Mouse (Mus musculus): ENCODE data around the gene Peg3.
"Not testable (repeated sequence)": the region's sequence is repeated elsewhere in the genome, so short reads cannot be mapped to it uniquely, and the experiment has no call there.

Gene Peg3

GRCm38 (mm10) chr7:6730241-6730640 lies at the start of gene Peg3, which contains the start of gene Usp29:
Gene Peg3 (minus strand): TSS chr7:6730431.
Gene Usp29 (plus strand): TSS chr7:6730578.
- DNase-seq (ENCODE audit: low read depth, low spot score), result no peak

DNA sequence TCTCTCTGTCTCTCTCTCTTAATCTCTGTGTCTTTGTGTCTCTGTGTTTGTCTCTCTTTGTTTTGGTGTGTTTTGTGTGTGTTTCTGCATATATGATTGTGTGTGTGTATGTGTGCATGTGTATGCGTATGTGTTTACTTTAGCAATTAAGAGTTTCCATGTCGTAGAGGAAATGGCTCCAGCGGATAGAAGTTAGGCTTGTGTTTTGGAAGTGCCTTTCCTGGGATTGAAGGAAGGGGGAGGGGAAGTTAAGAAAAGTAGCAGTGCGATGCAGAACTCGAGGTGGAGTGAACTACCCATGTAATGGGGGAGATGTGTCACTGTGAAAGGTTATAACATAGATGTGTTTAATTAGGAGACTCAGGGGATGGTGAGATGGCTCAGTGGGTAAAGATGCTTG lies 48.9 kb upstream of the Peg3 start:
- no peak for DNase-seq (ENCODE audit: low read depth, low spot score)

GRCm38 (mm10) chr7:6777689-6778088 lies 47.5 kb upstream of the Peg3 start:
- no peak for DNase-seq (ENCODE audit: low read depth, low spot score)

DNA sequence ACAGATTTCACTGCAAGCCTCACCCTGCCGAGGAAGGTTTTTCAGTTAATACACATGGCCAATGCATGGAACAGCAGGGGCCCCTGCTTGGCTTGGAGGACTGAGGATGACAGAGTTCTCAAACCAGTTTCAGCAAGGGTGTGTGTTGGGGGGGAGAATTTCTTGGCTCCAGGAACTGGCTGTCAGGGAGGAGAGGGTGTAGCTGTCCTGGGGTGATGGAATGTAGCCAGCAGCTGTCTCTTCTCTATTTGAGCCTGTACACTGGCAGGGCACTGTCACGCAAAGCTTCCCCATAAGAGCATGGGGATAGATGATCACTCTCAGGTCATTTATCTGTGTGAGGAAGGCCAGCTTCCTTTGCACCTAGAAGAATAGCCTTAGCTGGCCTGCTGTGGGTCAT lies 46.9 kb upstream of the Peg3 start:
- DNase-seq (ENCODE audit: low read depth, low spot score), result no peak

- DNase-seq (ENCODE audit: low read depth, low spot score), result no peak
These were observed 46.3 kb upstream of the Peg3 start for GRCm38 (mm10) chr7:6776314-6777059.

GRCm38 (mm10) chr7:6773865-6774413 lies 43.7 kb upstream of the Peg3 start:
- DNase-seq (ENCODE audit: low read depth, low spot score), result not testable (repeated sequence)

- DNase-seq (ENCODE audit: low read depth, low spot score), result no peak
These were observed 40.1 kb upstream of the Peg3 start for GRCm38 (mm10) chr7:6770286-6770685.

- DNase-seq (ENCODE audit: low read depth, low spot score), result no peak
These were observed 35.0 kb upstream of the Peg3 start for GRCm38 (mm10) chr7:6765240-6765639.

DNA sequence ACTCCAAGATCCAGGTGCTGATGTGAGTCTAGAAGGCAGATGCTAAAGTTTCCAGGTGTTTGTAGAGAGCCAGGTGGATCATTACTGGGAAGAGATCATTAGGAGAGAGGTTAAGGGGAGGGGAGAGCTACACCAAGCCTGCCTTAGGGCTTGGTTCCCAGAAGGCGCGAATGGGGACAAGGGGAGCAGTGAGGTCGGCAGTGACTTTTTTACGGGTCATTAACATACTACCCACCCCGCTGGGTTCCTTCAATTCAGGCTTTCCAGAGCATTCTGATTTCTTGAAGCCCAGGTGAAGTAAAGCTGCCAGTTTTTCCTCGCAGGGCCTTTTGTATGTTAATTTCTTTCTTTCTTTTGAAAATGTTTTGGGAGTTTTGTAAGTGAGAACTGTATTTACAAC lies 29.9 kb upstream of the Peg3 start:
- no peak for DNase-seq (ENCODE audit: low read depth, low spot score)

DNA sequence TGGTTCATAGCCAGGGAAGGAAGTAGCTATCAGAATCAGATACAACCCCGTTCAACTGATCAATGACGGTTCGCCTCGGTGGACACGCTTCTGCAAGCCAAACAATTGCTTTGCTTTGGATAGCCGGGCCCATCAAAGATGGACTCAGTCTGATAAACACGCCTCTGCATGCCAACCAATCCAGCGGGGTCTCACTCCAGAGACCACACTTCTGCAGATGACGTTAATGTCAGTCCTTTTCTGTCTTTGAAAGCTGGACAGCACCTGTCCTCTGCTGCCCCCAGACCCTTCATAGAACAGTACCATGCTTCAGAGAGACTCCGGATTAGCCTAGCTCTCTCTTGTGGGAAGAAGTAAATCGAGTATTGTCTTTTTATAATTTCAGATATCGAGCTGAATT lies 29.5 kb upstream of the Peg3 start:
- DNase-seq (ENCODE audit: low read depth, low spot score), result no peak

DNA sequence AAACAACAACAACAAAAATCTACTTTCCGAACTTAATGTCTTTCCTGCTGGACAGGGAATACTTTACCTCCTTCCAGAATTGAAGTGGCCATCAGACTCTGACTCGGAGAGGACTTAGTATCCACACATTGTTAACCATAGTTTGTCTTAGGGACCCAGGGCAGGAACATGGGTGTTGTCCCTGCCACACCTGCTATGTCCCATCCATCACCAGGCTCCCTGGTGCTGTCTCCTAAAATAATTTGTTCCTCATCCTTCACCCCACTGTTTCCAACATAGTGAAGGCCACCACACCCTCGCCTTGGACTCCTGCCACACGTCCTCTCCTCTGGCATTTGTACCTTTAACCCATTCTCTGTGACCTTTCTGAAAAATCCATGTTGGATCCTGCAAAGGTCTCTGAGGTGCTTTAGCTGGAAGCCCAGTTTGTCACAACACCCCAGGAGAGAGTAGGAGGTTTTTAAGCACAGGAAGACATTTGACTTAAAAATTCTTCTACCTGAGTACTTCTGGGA lies 26.6 kb upstream of the Peg3 start:
- no peak for DNase-seq (ENCODE audit: low read depth, low spot score)

DNA sequence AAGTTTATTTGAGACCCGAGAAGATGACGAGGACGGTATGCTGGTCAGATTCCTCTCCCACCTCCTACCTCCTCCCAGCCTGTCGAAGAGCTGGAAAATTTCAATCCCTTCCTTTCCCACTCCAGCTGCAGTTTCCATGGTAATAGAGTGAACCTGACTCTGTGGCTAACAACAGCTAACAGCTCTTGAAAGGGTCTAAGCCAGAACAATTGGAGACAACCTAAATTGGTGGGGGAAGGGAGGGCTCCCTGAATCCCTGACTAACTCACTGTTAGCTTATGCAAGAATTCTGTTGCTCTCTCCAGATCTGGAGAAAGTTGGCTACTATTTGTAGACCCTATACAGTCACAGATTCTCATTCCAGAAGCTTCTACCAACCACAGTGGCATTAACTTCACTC lies 23.2 kb upstream of the Peg3 start:
- no peak for DNase-seq (ENCODE audit: low read depth, low spot score)

DNA sequence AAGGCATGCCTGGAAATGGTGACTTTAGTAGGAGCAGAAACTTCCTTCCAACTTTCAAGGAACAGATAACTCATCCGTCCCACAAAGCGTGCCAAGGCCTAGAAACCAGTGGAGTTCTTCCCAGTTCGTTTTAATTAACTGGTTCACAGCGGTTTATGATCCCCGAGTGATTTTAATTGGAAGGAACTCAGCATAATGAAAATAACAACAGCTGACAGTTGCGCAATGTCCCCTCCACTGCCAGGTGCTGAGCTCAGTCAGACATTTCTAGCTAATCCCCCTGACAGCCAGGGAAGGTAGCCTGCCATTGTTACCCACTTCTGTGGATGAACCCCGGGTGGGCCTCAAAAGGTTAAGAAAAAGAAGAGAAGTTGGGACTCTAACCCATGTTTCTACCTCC lies 19.0 kb upstream of the Peg3 start:
- DNase-seq (ENCODE audit: low read depth, low spot score), result no peak

DNA sequence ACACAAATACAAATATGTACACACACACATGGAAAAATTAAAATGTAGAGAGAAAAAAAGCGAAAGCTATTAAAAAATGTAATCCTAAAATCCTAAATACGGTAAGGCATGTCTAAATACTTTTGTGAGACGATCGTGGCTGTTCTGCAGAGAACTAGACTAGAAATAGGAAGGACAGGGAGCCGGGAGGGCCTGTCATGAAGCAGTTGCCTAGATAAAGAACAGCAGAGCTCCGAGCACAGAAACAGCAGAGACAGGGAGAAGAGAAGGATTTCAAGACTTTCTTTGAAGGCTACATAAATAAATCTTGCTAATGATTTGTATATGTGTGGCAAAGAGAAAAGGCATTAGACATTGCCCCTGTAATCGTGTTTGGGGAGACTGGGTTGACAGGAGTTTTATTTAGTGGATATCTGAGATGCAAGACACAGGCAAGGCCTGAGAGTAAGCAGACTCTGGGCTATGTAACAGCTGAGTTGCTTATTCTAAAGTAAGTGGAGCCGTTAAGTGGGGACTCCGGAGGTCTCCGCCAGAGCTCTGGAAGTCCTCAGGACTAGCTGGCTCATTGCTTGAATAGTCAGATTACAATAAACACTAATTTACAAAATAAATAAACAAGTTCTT lies 14.2 kb upstream of the Peg3 start:
- no peak for DNase-seq (ENCODE audit: low read depth, low spot score)

DNA sequence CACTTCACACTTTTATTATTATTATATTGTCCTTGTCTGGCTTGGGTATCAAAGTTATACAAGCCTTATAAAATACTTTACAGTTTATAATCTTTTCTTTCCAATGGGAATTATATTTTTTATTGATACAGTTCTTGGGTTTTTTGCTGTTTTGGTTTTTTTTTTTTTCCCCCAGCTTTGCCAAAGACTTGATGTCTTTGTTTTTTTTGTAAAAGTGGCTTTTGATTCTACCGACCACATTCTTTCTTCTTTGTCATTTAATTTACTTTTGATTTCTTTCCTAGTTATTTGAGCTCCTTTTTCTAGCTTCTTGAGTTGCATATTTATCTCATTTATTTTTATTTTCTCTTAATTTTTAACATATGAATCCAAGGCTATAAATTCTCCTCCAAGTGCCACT lies 5.8 kb upstream of the Peg3 start:
- DNase-seq (ENCODE audit: low read depth, low spot score), result no peak

DNA sequence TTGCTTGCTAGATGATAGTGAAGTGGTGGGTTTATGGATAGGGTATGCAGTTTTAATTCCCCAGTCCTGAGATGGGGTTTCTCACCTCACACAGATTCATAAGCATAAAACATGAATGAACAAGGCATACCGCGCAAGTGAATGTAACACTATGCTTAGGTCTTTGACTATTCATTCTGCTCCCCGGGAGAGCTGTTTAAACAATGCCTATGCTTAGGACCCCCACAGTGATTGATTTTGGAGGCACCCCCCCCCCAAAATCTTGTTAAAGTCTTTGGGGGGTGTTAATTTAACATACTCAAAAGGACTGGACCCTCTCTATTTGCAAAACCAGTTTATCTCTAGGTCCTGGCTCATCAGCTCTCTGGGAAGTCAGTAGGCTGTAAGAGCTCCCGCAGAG lies 1.7 kb upstream of the Peg3 start:
- DNase-seq (ENCODE audit: low read depth, low spot score), result no peak

GRCm38 (mm10) chr7:6731373-6731772 lies 1.1 kb upstream of the Peg3 start:
- DNase-seq (ENCODE audit: low read depth, low spot score), result no peak

DNA sequence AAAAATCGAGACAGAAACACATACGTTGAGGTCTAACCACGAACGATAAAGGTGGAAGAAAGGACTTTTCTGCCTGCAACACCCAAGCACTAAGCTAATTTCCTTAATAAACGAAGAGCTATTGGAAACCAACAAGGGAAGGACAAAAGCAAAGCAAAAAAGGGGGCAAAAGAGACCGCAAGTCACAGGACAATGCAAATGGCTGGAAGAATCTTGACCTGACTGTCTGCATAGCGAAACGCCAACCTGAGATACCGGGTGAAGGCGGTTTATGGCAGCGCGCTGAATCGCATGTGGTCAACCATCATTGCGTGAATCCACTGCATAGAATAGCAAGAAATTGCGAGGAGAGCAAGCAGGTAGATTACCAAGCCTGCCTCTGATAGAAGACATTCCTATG lies 570 bp upstream of the Peg3 start:
- no peak for DNase-seq (ENCODE audit: low read depth, low spot score)

DNA sequence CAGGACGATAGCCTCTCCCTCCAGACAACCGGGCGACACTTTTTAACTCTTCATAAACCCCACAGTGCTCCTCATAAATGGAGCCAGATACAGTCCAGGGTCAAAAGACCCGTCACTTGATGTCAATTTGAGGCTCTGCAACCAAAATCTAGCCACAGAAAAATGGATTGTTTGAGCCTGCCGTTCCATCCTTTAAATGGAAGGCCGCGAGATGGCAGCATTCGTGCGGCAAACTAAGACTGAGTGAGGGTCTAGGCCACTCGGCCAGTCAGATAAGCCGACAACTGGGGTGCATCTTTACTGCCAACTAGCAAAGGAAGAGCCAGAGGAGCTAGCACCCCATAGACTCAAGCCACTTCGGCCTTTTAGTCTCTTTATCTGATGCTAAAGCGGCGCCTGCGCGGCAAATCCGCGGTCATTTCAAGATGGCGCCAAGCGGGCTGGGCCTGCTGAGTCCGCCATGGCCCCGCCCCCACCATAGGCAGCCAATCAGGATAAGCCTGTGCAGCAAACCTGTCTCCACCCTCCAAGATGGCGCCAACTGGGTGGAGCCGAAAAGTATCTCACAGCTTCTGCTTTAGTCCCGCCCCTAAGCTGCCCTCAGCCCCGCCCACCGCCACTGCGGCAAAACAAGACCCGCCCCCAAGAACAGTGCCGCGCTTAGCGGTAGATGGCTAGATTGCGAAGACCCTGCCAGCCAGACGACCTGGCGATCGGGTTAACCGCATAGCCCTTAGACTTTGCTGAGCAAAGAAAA lies 992 bp downstream of the Peg3 start:
- peak; percentile 56 for DNase-seq (ENCODE audit: low read depth, low spot score)

DNA sequence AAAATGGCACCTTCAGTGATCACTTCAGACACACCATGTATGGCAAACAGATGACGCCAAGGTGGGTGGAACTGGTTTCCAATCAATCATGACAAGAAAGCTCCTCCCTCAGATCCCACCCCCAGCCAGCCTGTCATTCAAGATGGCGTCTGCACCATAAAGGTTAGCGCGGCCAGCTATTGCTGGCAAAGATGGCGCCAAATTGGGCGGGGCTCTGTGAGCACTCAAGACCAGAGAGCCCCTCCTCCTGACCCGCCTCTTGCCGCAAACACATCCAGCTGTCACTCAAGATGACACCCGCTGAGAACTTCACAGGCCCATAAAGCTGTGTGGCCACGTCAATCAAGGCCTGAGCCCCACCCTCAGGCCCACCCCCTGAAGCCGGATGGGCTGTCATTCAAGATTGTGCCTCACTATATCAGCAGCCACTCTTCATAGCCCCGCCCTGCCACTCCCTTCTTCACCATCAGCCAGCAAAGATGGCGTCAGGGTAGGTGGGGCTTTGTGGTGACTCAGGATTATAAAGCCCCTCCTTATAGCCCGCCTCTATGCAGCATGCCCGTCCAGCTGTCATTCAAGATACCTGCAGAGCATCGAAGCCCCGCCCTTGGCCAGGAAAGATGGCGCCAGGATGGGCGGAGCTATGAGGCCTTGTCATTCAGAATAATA lies 1.8 kb downstream of the Peg3 start:
- no peak for DNase-seq (ENCODE audit: low read depth, low spot score)

- peak; percentile 3 for DNase-seq (ENCODE audit: low read depth, low spot score)
These were observed 2.7 kb downstream of the Peg3 start for GRCm38 (mm10) chr7:6727351-6728121.

All from CD4-positive, CD25-positive, alpha-beta regulatory T cell, adult 2 months (primary cell).